Mouse (Mus musculus) forebrain, embryonic 12.5 days (tissue): Measurements from ENCODE around the gene Fan1. TPM values are rescaled to one million over a fixed set of nuclear protein-coding genes. Genes with fewer than 3 reads are reported as not detected.

ENCODE experiments used
- ATAC-seq: fragments of 200-750 bp; cut with Nextera tagmentation; 2 replicates; pipeline ENCODE4 v1.8.0; 2017; ENCODE audit warnings: moderate TSS enrichment; ENCODE audit not compliant: low FRiP score
- H3K27ac ChIP-seq: fragments of 300-500 bp; sonication (generic); 2 replicates; pipeline ENCODE4 v1.5.1; 2016; ENCODE audit warnings: mild to moderate bottlenecking
- H3K27me3 ChIP-seq: fragments of 300-500 bp; sonication (generic); 2 replicates; pipeline ENCODE4 v1.6.1; 2016; ENCODE audit warnings: mild to moderate bottlenecking
- H3K36me3 ChIP-seq: fragments of 300-500 bp; sonication (generic); replicated peaks from 2 replicates; pipeline ENCODE4 v1.6.1; 2016; ENCODE audit warnings: mild to moderate bottlenecking
- H3K4me1 ChIP-seq: fragments of 300-500 bp; sonication (generic); 2 replicates; pipeline ENCODE4 v1.6.1; 2016
- H3K4me2 ChIP-seq: fragments of 300-500 bp; sonication (generic); 2 replicates; pipeline ENCODE4 v1.6.1; 2016; ENCODE audit warnings: mild to moderate bottlenecking, moderate library complexity
- H3K4me3 ChIP-seq: fragments of 300-500 bp; sonication (generic); replicated peaks from 2 replicates; pipeline ENCODE4 v1.5.1; 2016; ENCODE audit warnings: mild to moderate bottlenecking
- H3K9ac ChIP-seq: fragments of 300-500 bp; sonication (generic); 2 replicates; pipeline ENCODE4 v1.6.1; 2016; ENCODE audit warnings: mild to moderate bottlenecking
- H3K9me3 ChIP-seq: fragments of 300-500 bp; sonication (generic); 2 replicates; pipeline ENCODE4 v1.6.1; 2016
- WGBS: fragments of 180-500 bp; shearing (Covaris S2); methylation state at CpG from one replicate; pipeline ENCODE4 v1.1.7; 2016; 5-methylcytosine and 5-hydroxymethylcytosine counted together
- polyA plus RNA-seq: library from polyadenylated mRNA; unstranded; fragments of >200 nt; fragmentation: Nextera tagmentation; extraction: Ambion mirVana; gene quantifications from 2 replicates; pipeline ENCODE4 v1.2.1, GENCODE M21; 2016

The Fan1 gene
- polyA plus RNA-seq, result 9.1 and 10.2 TPM in 2 replicates

GRCm38 (mm10) chr7:64373830-64374562 is at the start of gene Fan1:
Gene Fan1 (minus strand): TSS chr7:64374095.
- Histone ChIP-seq H3K27me3 (no peaks in the 10 kb centered on the region), H3K27ac (peak within 1 kb of the TSS; percentile 97), H3K36me3 (peaks cover 41% of the 10 kb centered on the region), H3K9ac (peak within 1 kb of the TSS; percentile 66), H3K9me3 (no peaks in the 10 kb centered on the region), H3K4me3 (peak within 1 kb of the TSS; percentile 64), H3K4me2 (peak within 1 kb of the TSS; percentile 68), H3K4me1 (peaks cover 9% of the 10 kb centered on the region)
- 4% methylated on average over 27 of the region's 27 CpGs for WGBS
- ATAC-seq, result peak; percentile 94

DNA sequence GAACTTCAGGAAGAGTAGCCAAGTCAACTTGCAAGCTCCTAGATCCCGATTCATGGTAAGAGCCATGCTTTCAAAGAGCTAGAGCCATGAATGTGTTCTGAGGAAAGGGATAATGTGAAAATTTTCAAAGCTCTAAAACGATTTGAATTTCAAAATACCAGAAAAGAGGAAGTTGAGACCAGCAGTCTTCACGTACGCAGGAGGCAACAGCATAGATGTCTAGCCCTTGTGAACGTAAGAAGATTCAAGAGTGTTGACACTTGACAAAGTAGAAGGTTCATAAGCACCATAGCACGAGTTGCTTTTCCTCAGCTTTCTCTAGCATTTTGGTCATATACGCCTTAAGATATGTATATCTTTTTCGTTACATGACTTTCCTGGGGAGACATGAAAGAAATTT is 30.1 kb upstream of the Fan1 start:
- 96% methylated on average over 8 of the region's 8 CpGs for WGBS
- Histone ChIP-seq H3K27me3 (no peaks in the 10 kb centered on the region), H3K27ac (no peak overlapping the region), H3K4me3 (no peak overlapping the region), H3K9ac (no peak overlapping the region), H3K4me2 (no peak overlapping the region), H3K9me3 (no peaks in the 10 kb centered on the region), H3K4me1 (no peaks in the 10 kb centered on the region), H3K36me3 (no peaks in the 10 kb centered on the region)
- ATAC-seq, result no peak

DNA sequence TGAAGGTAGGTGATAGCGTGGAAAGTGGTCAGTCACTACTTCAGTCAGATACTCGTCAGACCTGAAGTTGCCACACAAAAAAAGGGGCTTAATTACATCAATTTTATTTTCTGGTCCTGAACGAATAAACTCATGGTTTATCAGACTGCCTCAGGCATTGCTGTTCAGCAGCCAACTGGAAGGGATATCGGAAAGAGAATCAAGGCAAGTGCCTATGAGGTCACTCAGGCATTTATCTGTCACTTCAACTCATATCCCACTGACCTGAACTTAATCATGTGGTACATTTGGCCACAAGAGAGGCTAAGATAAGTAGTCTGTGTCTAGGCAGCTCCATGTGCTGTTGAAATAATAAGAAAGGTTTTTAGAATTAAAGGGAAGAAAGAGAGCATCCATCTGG is 28.6 kb upstream of the Fan1 start:
- Histone ChIP-seq H3K36me3 (no peaks in the 10 kb centered on the region), H3K27me3 (no peaks in the 10 kb centered on the region), H3K4me2 (no peak overlapping the region), H3K27ac (no peak overlapping the region), H3K9me3 (no peaks in the 10 kb centered on the region), H3K4me3 (no peak overlapping the region), H3K4me1 (no peaks in the 10 kb centered on the region), H3K9ac (no peak overlapping the region)
- no peak for ATAC-seq
- 94% methylated on average over 4 of the region's 4 CpGs for WGBS

GRCm38 (mm10) chr7:64400725-64401124 is 26.8 kb upstream of the Fan1 start:
- Histone ChIP-seq H3K36me3 (no peaks in the 10 kb centered on the region), H3K4me1 (no peaks in the 10 kb centered on the region), H3K4me3 (no peak overlapping the region), H3K27me3 (no peaks in the 10 kb centered on the region), H3K27ac (no peak overlapping the region), H3K4me2 (no peak overlapping the region), H3K9me3 (no peaks in the 10 kb centered on the region), H3K9ac (no peak overlapping the region)
- WGBS, result 98% methylated on average over 1 of the region's 1 CpGs
- ATAC-seq, result no peak

DNA sequence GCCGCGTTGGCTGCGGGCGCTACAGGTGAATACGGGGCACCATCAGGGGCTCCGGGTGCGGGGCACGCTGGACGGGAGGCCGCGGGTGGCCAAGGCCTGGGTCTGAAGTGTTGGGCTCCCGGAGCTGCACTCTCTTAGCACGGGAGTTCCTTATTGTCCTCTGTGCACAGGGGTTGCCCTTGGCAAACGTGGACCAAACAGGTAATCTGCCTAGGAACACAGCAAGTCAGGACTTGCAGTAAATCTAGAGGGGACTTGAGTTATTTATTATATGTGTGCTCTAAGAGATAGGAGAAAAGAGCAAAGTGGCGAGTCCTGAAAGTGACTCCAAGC is 18.9 kb upstream of the Fan1 start:
- WGBS, result 1% methylated on average over 15 of the region's 15 CpGs
- ATAC-seq, result no peak

GRCm38 (mm10) chr7:64392122-64392818 is 18.4 kb upstream of the Fan1 start, which contains the start of the genes Mphosph10 and Mcee:
Gene Mphosph10 (minus strand): TSS chr7:64392268.
Gene Mcee (plus strand): TSS chr7:64392607.
- H3K4me3 ChIP-seq, result peak within 1 kb of the TSS; percentile 70
- H3K36me3 ChIP-seq, result peaks cover 20% of the 10 kb centered on the region
- WGBS, result under 1% methylated on average over 54 of the region's 54 CpGs
- no peaks in the 10 kb centered on the region for H3K27me3 ChIP-seq
- ATAC-seq, result peak; percentile 98
- peak within 1 kb of the TSS; percentile 75 for H3K27ac ChIP-seq
- H3K9ac ChIP-seq, result peak within 1 kb of the TSS; percentile 77
- H3K4me2 ChIP-seq, result peak within 1 kb of the TSS; percentile 95
- H3K9me3 ChIP-seq, result no peaks in the 10 kb centered on the region
- H3K4me1 ChIP-seq, result peaks cover 24% of the 10 kb centered on the region

More for the DNA sequence above, 18.9 kb upstream of the Fan1 start:
- Histone ChIP-seq H3K9me3 (no peaks in the 10 kb centered on the region), H3K36me3 (peaks cover 18% of the 10 kb centered on the region), H3K4me1 (peaks cover 24% of the 10 kb centered on the region), H3K4me3 (peak overlapping the region; percentile 70), H3K27me3 (no peaks in the 10 kb centered on the region), H3K27ac (peak overlapping the region; percentile 75), H3K9ac (peak overlapping the region; percentile 77), H3K4me2 (peak overlapping the region; percentile 95)

DNA sequence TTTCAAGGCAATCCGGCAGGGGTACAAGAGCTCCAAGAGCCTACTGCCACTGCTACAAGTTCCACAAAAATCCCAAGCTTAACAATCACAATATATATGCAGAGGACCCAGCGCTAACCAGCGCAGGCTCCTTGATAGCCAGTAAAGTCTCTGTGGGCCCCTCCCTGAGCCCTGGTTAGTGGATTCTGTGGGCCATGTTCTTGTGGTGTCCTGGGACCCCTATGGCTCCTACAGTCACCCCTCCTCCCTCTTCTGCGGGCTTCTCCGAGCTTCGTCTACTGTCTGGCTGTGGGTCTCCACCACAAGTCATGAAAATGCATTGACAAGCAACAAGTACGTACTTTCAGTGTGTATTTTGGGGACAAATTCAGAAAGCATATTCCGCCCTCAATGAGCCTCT is 17.6 kb upstream of the Fan1 start:
- Histone ChIP-seq H3K27ac (no peak overlapping the region), H3K9ac (peak overlapping the region; percentile 77), H3K4me3 (peak overlapping the region; percentile 70), H3K27me3 (no peaks in the 10 kb centered on the region), H3K9me3 (no peaks in the 10 kb centered on the region), H3K36me3 (peaks cover 21% of the 10 kb centered on the region), H3K4me2 (peak overlapping the region; percentile 95), H3K4me1 (peaks cover 24% of the 10 kb centered on the region)
- 3% methylated on average over 8 of the region's 8 CpGs for WGBS
- no peak for ATAC-seq

- Histone ChIP-seq H3K9ac (peak overlapping the region; percentile 66), H3K27me3 (no peaks in the 10 kb centered on the region), H3K4me3 (peak overlapping the region; percentile 64), H3K4me2 (peak overlapping the region; percentile 68), H3K9me3 (no peaks in the 10 kb centered on the region), H3K27ac (peak overlapping the region; percentile 97), H3K4me1 (peaks cover 9% of the 10 kb centered on the region), H3K36me3 (peaks cover 41% of the 10 kb centered on the region)
- WGBS, result 14% methylated on average over 18 of the region's 18 CpGs
- peak; percentile 48 for ATAC-seq
Observed at GRCm38 (mm10) chr7:64373147-64373829, 607 bp downstream of the Fan1 start.

GRCm38 (mm10) chr7:64371940-64372878 is 1.7 kb downstream of the Fan1 start:
- H3K4me3 ChIP-seq, result no peak overlapping the region
- H3K27me3 ChIP-seq, result no peaks in the 10 kb centered on the region
- H3K9me3 ChIP-seq, result no peaks in the 10 kb centered on the region
- no peak overlapping the region for H3K4me2 ChIP-seq
- H3K36me3 ChIP-seq, result peaks cover 34% of the 10 kb centered on the region
- H3K4me1 ChIP-seq, result peaks cover 9% of the 10 kb centered on the region
- no peak overlapping the region for H3K9ac ChIP-seq
- WGBS, result 90% methylated on average over 23 of the region's 23 CpGs
- no peak overlapping the region for H3K27ac ChIP-seq
- ATAC-seq, result no peak

GRCm38 (mm10) chr7:64369841-64370240 is 4.1 kb downstream of the Fan1 start:
- no peak for ATAC-seq
- H3K27me3 ChIP-seq, result no peaks in the 10 kb centered on the region
- WGBS, result 94% methylated on average over 6 of the region's 6 CpGs
- H3K4me2 ChIP-seq, result no peak overlapping the region
- peaks cover 9% of the 10 kb centered on the region for H3K4me1 ChIP-seq
- H3K36me3 ChIP-seq, result peaks cover 39% of the 10 kb centered on the region
- H3K9ac ChIP-seq, result no peak overlapping the region
- H3K27ac ChIP-seq, result no peak overlapping the region
- no peaks in the 10 kb centered on the region for H3K9me3 ChIP-seq
- H3K4me3 ChIP-seq, result no peak overlapping the region

GRCm38 (mm10) chr7:64365863-64366262 is 8.0 kb downstream of the Fan1 start:
- Histone ChIP-seq H3K9me3 (no peaks in the 10 kb centered on the region), H3K4me3 (no peak overlapping the region), H3K4me1 (no peaks in the 10 kb centered on the region), H3K4me2 (no peak overlapping the region), H3K36me3 (peaks cover 74% of the 10 kb centered on the region), H3K27ac (no peak overlapping the region), H3K9ac (no peak overlapping the region), H3K27me3 (no peaks in the 10 kb centered on the region)
- WGBS, result 94% methylated on average over 5 of the region's 5 CpGs
- ATAC-seq, result no peak
